Mouse (Mus musculus): ENCODE measurements around the gene Actr5.

DNA sequence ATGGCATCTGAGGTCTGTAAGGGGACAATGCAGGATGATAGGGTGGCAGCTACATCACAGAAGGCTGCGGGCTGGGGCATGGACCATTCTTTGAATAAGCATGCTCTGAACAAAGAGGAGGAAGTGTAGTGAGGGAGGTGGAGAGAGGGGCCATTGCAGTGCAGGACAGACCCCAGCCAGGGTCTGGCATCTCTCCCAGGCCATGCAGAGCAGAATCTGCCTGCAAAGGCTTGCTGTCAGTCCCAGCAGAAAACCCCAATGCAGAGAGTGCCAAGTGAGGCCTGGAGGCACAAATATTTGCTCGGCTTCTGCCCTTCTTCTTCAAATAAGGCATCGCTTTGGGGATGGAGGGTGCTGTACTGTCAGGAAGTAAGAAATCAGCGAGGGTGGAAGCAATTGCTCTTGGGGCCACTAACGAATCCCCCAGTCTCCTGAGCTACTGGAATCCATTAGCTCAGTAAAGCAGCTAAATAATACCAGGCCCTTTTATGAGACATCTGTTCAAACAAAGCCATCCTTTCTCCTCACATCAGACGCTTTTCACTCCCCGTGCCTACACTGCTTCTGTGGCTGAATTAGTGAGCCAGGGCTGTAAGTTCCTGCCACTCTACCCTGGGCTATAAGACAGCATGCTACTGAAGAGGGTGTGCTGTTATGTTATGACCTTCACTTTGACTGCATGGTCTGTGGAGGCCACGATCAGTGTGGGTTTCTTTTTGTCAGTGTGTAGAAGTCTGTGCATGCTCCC lies 36.0 kb upstream of the Actr5 start:
- TF ChIP-seq CTCF (IDR thresholded peaks at IDR 0.05; ENCODE audit: low read depth, low read length) (no peak), POLR2A (IDR thresholded peaks at IDR 0.05; ENCODE audit: borderline replicate concordance, low read depth, low read length) (no peak)
